Mouse (Mus musculus) limb, embryonic 14.5 days (tissue): Measurements from ENCODE around the gene Chit1. TPM values are rescaled to one million over a fixed set of nuclear protein-coding genes. Genes with fewer than 3 reads are reported as not detected.

Experiments
- ATAC-seq: fragments of 200-750 bp; cut with Nextera tagmentation; 2 replicates; pipeline ENCODE4 v1.8.0; 2017; ENCODE audit warnings: low read depth, moderate number of reproducible peaks, moderate TSS enrichment; ENCODE audit not compliant: low FRiP score
- DNase-seq: peaks from one replicate; pipeline ENCODE4 v3.0.0-alpha.2; 2015; ENCODE audit warnings: low spot score
- H3K27ac ChIP-seq: fragments of 300-500 bp; sonication (generic); replicated peaks from 2 replicates; pipeline ENCODE4 v1.5.1; 2014; ENCODE audit warnings: low read depth, mild to moderate bottlenecking, low read length, moderate library complexity, mixed read lengths
- H3K27me3 ChIP-seq: fragments of 300-500 bp; sonication (generic); 2 replicates; pipeline ENCODE4 v1.6.1; 2014; ENCODE audit warnings: low read length, mixed read lengths; ENCODE audit not compliant: control insufficient read depth, insufficient read depth
- H3K36me3 ChIP-seq: fragments of 300-500 bp; sonication (generic); 2 replicates; pipeline ENCODE4 v1.6.1; 2014; ENCODE audit warnings: mild to moderate bottlenecking, low read length, moderate library complexity, mixed read lengths; ENCODE audit not compliant: control insufficient read depth, insufficient read depth
- H3K4me1 ChIP-seq: fragments of 300-500 bp; sonication (generic); 2 replicates; pipeline ENCODE4 v1.6.1; 2014; ENCODE audit warnings: antibody characterized with exemption, low read length, mixed read lengths; ENCODE audit not compliant: control insufficient read depth, insufficient read depth
- H3K4me2 ChIP-seq: fragments of 300-500 bp; sonication (generic); replicated peaks from 2 replicates; pipeline ENCODE4 v1.6.1; 2014; ENCODE audit warnings: low read depth, mild to moderate bottlenecking, low read length, moderate library complexity; ENCODE audit not compliant: severe bottlenecking
- H3K4me3 ChIP-seq: fragments of 300-500 bp; sonication (generic); replicated peaks from 2 replicates; pipeline ENCODE4 v1.5.1; 2014; ENCODE audit warnings: low read length
- H3K9ac ChIP-seq: fragments of 300-500 bp; sonication (generic); 2 replicates; pipeline ENCODE4 v1.6.1; 2014; ENCODE audit warnings: mild to moderate bottlenecking, low read depth, low read length, moderate library complexity; ENCODE audit not compliant: severe bottlenecking
- H3K9me3 ChIP-seq: fragments of 300-500 bp; sonication (generic); 2 replicates; pipeline ENCODE4 v1.6.1; 2016; ENCODE audit warnings: low read length; ENCODE audit not compliant: control insufficient read depth
- POLR2A ChIP-seq: fragments of 200-500 bp; IDR thresholded peaks from 2 replicates; pipeline ENCODE4 v1.8.0; 2012; ENCODE audit warnings: inconsistent platforms, mild to moderate bottlenecking, moderate library complexity, borderline replicate concordance; ENCODE audit not compliant: insufficient read depth, insufficient read length; ENCODE audit errors: extremely low read depth
- WGBS: fragments of 180-500 bp; shearing (Covaris S2); extraction: QIAGEN DNeasy Blood & Tissue Kit; methylation state at CpG from one replicate; pipeline ENCODE4 v1.1.7; 2014; 5-methylcytosine and 5-hydroxymethylcytosine counted together
- polyA plus RNA-seq, 2 experiments: library from polyadenylated mRNA; depleted of rRNA in 1 of 2; stranded (reverse) in 1 of 2; unstranded in 1 of 2; fragments of >200 nt; fragmentation: Nextera tagmentation in 1 of 2; extraction: Ambion mirVana in 1 of 2; gene quantifications; 2 replicates each; pipeline versions ENCODE4 v1.2.1 to v1.2.3; 2012 to 2014

The Chit1 gene
- polyA plus RNA-seq, 2 experiments: 0.18 to 0.33 TPM

DNA sequence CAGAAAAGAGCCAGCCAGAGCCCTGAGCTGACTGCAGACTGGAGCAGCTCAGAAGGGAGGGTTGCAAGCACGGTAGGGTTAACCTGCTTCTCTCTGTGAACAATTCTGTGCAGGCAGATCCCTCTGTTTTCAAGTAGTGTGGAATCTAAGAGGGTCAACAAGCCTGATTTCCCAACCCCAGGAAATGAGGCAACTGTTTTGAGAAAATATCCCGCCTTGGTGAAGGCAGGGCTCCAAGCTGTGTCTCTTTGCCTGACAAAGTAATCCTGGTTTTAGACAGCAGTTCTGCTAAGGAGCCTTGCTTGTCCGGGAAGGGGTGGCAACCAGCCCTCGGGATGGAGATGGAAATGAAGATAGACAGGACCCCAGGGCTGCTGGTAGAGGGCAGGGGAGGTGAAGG lies 53.4 kb downstream of the Chit1 start:
- Histone ChIP-seq H3K27ac (no peak overlapping the region), H3K27me3 (no peaks in the 10 kb centered on the region), H3K36me3 (no peaks in the 10 kb centered on the region), H3K4me3 (no peak overlapping the region), H3K4me1 (no peaks in the 10 kb centered on the region), H3K4me2 (no peak overlapping the region), H3K9ac (no peak overlapping the region), H3K9me3 (no peaks in the 10 kb centered on the region)
- DNase-seq (no peak), ATAC-seq (no peak)
- no peak for TF ChIP-seq POLR2A
- 72% methylated on average over 4 of the region's 4 CpGs for WGBS

GRCm38 (mm10) chr1:134166547-134166946 lies 55.5 kb downstream of the Chit1 start:
- 93% methylated on average over 3 of the region's 3 CpGs for WGBS
- Histone ChIP-seq H3K36me3 (no peaks in the 10 kb centered on the region), H3K4me1 (no peaks in the 10 kb centered on the region), H3K9me3 (no peaks in the 10 kb centered on the region), H3K4me3 (no peak overlapping the region), H3K4me2 (no peak overlapping the region), H3K9ac (no peak overlapping the region), H3K27ac (no peak overlapping the region), H3K27me3 (no peaks in the 10 kb centered on the region)
- ATAC-seq: no peak
- no peak for TF ChIP-seq POLR2A
- DNase-seq: no peak

DNA sequence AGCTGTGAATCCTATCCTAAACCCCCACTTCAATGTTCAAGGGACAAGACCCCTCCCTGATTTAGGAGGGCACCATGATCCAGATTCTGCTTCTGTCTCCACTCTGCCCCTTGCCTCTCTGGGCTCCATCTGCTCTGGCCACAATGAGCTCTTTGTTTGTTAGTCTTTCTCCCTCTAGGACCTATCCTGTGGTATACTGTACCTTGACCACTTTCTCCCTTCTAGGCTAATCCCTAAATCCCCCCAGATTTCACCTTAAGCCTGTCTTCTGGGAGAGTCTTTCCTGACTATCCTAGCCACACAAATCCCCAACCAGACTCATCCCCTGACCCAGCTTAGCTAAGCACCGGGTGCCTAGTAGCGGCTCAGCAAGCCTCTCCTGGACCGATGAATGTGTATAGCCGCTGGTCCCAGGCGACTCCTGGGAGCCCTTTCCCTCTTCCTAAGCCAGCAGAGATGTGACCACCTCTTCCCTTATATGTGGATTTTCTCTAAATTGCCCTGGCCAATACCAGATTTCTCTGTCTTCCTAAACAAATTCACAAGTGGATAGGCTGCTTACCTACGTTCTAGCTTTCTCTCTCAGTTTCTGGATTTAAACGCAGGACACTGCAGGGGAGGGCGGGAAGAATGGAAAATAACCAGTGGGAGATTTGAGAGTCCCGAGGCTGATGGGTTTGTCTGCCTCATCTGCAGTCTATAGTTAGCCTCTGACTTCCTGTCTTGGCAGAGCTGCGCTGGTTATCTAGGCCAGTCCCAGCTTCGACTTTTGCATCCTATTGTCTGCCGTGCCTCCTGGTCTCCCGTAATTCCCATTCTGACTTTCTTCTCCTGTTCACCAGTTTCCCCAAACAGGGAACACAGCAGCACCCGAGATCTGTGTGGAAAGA lies 56.6 kb downstream of the Chit1 start:
- Histone ChIP-seq H3K36me3 (no peaks in the 10 kb centered on the region), H3K9me3 (no peaks in the 10 kb centered on the region), H3K27ac (no peak overlapping the region; the same call in 1 of the 2 replicates), H3K4me2 (no peak overlapping the region), H3K27me3 (no peaks in the 10 kb centered on the region), H3K4me3 (no peak overlapping the region), H3K9ac (no peak overlapping the region), H3K4me1 (no peaks in the 10 kb centered on the region)
- TF ChIP-seq POLR2A: no peak
- WGBS: 68% methylated on average over 14 of the region's 14 CpGs
- no peak for ATAC-seq
- no peak for DNase-seq

DNA sequence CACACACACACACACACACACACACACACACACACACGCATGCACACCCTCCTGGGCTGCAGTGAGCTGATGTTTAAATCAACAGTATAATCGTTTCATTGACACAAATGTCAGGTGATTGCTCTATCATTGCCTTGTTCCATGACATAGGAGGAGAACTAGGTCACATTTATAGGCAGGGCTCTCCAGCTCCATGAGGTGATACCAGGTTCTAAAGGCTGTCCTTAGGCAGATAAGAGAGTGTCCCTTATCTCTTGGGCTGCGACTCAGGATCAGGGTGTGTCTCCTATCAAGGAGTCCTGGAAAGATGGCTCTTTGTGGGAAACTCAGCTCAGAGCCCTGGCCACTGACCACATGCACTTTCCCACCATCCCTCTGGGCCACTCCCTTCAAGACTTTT lies 57.5 kb downstream of the Chit1 start:
- Histone ChIP-seq H3K4me1 (no peaks in the 10 kb centered on the region), H3K4me3 (no peak overlapping the region), H3K4me2 (no peak overlapping the region), H3K9ac (no peak overlapping the region), H3K9me3 (no peaks in the 10 kb centered on the region), H3K27me3 (no peaks in the 10 kb centered on the region), H3K36me3 (no peaks in the 10 kb centered on the region), H3K27ac (no peak overlapping the region)
- ATAC-seq: no peak
- WGBS: 82% methylated on average over 3 of the region's 3 CpGs
- no peak for TF ChIP-seq POLR2A
- DNase-seq: no peak

DNA sequence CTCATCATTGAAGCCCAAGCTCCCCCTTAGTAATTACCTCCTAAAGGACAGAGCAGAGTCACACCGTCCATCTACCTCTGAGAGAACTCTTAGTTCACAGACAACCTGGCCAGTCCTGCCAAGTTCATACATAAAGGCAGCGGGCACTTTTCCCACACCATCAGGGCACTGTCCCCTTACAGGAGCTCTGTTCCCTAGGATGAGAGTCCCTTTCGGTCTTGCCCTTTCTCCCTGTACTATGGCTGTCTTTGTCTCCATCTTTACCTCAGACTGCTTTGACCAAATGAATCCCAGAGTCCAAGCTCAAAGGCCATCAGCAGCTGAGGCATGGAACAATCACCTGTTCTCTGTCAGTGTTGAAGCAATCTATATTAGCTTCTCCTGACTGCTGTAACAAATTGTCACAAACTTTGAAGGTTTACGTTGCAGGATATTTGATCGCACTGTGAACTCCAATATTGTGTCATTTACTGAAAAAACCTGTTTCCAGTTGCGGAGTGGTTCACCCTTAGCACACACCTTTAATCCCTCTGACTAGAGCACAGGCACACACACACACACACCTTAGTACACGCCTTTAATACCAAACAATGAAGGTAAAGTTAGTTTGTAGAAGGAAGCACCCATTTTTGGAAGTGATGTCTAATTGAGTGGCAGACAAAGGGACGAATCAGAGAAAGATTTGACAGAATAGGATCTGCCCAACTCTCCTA lies 58.1 kb downstream of the Chit1 start:
- DNase-seq (no peak), ATAC-seq (no peak)
- H3K9me3 ChIP-seq: no peaks in the 10 kb centered on the region
- H3K36me3 ChIP-seq: no peaks in the 10 kb centered on the region
- H3K4me3 ChIP-seq: no peak overlapping the region
- TF ChIP-seq POLR2A: no peak
- H3K27me3 ChIP-seq: no peaks in the 10 kb centered on the region
- WGBS: 86% methylated on average over 8 of the region's 8 CpGs
- no peak overlapping the region for H3K4me2 ChIP-seq
- H3K4me1 ChIP-seq: no peaks in the 10 kb centered on the region
- no peak overlapping the region for H3K27ac ChIP-seq
- H3K9ac ChIP-seq: no peak overlapping the region
